Mouse (Mus musculus) midbrain, postnatal 0 days (tissue): ENCODE measurements around the gene Msh5. TPM values are rescaled to one million over a fixed set of nuclear protein-coding genes. Genes with fewer than 3 reads are reported as not detected.
"Not testable (repeated sequence)": the region's sequence is repeated elsewhere in the genome, so short reads cannot be mapped to it uniquely, and the experiment has no call there.

Experiments
- ATAC-seq: fragments of 200-750 bp; cut with Nextera tagmentation; 2 replicates; pipeline ENCODE4 v1.8.0; 2017; ENCODE audit warnings: moderate number of reproducible peaks, mild to moderate bottlenecking, moderate TSS enrichment, moderate library complexity; ENCODE audit not compliant: low FRiP score
- DNase-seq: peaks from one replicate; pipeline ENCODE4 v3.0.0-alpha.2; 2015; ENCODE audit warnings: low spot score
- H3K27ac ChIP-seq: fragments of 300-500 bp; sonication (generic); 2 replicates; pipeline ENCODE4 v1.5.1; 2014; ENCODE audit warnings: low read depth, mild to moderate bottlenecking, low read length, mixed read lengths
- H3K27me3 ChIP-seq: fragments of 300-500 bp; sonication (generic); 2 replicates; pipeline ENCODE4 v1.6.1; 2014; ENCODE audit warnings: low read length, control low read depth, mixed read lengths; ENCODE audit not compliant: insufficient read depth
- H3K36me3 ChIP-seq: fragments of 300-500 bp; sonication (generic); 2 replicates; pipeline ENCODE4 v1.6.1; 2014; ENCODE audit warnings: low read length, control low read depth, mixed read lengths; ENCODE audit not compliant: insufficient read depth
- H3K4me1 ChIP-seq: fragments of 300-500 bp; sonication (generic); 2 replicates; pipeline ENCODE4 v1.6.1; 2014; ENCODE audit warnings: mild to moderate bottlenecking, control low read depth, antibody characterized with exemption, low read length, mixed read lengths; ENCODE audit not compliant: insufficient read depth
- H3K4me2 ChIP-seq: fragments of 300-500 bp; sonication (generic); 2 replicates; pipeline ENCODE4 v1.6.1; 2014; ENCODE audit warnings: low read depth, mild to moderate bottlenecking, low read length, mixed read lengths; ENCODE audit not compliant: poor library complexity, severe bottlenecking
- H3K4me3 ChIP-seq: fragments of 300-500 bp; sonication (generic); 2 replicates; pipeline ENCODE4 v1.5.1; 2014; ENCODE audit warnings: low read depth, mild to moderate bottlenecking, low read length, moderate library complexity
- H3K9ac ChIP-seq: fragments of 300-500 bp; sonication (generic); replicated peaks from 2 replicates; pipeline ENCODE4 v1.6.1; 2014; ENCODE audit warnings: mild to moderate bottlenecking, low read length, moderate library complexity, mixed read lengths; ENCODE audit not compliant: poor library complexity, severe bottlenecking
- H3K9me3 ChIP-seq: fragments of 300-500 bp; sonication (generic); 2 replicates; pipeline ENCODE4 v1.6.1; 2016; ENCODE audit warnings: low read length, control low read depth
- CTCF ChIP-seq: IDR thresholded peaks from 2 replicates; pipeline ENCODE4 v1.5.1; 2016; ENCODE audit warnings: antibody characterized with exemption, mild to moderate bottlenecking
- WGBS: fragments of 180-500 bp; shearing (Covaris S2); extraction: QIAGEN DNeasy Blood & Tissue Kit; methylation state at CpG from one replicate; pipeline ENCODE4 v1.1.7; 2014; 5-methylcytosine and 5-hydroxymethylcytosine counted together
- polyA plus RNA-seq: library from polyadenylated mRNA; unstranded; fragments of >200 nt; fragmentation: Nextera tagmentation; extraction: Ambion mirVana; gene quantifications from 2 replicates; pipeline ENCODE4 v1.2.1, GENCODE M21; 2015
- total RNA-seq: library from RNA; depleted of rRNA; stranded (reverse); fragments of >200 nt; gene quantifications from 2 replicates; pipeline ENCODE4 v1.2.3, GENCODE M21; 2014

Msh5 gene
- total and polyA plus RNA-seq, 2 experiments from 2014 or later: 1.3 to 3.8 TPM

- ATAC-seq: no peak
- 90% methylated on average over 11 of the region's 11 CpGs for WGBS
These were observed 7.2 kb downstream of the Msh5 start for GRCm38 (mm10) chr17:35039121-35039873.

GRCm38 (mm10) chr17:35034896-35035295 lies 11.6 kb downstream of the Msh5 start:
- Histone ChIP-seq H3K9ac (no peak overlapping the region), H3K4me1 (no peaks in the 10 kb centered on the region), H3K4me3 (no peak overlapping the region), H3K36me3 (no peaks in the 10 kb centered on the region), H3K27me3 (no peaks in the 10 kb centered on the region), H3K4me2 (no peak overlapping the region), H3K27ac (no peak overlapping the region), H3K9me3 (no peaks in the 10 kb centered on the region)
- ATAC-seq (no peak), DNase-seq (no peak)
- 81% methylated on average over 6 of the region's 6 CpGs for WGBS
- no peak for TF ChIP-seq CTCF

More at GRCm38 (mm10) chr17:35039121-35039873, 7.2 kb downstream of the Msh5 start:
- no peaks in the 10 kb centered on the region for H3K36me3 ChIP-seq
- H3K9ac ChIP-seq: no peak overlapping the region
- no peaks in the 10 kb centered on the region for H3K4me1 ChIP-seq
- no peak overlapping the region for H3K27ac ChIP-seq
- no peak for TF ChIP-seq CTCF
- no peak overlapping the region for H3K4me2 ChIP-seq
- H3K27me3 ChIP-seq: no peaks in the 10 kb centered on the region
- no peaks in the 10 kb centered on the region for H3K9me3 ChIP-seq
- no peak for DNase-seq
- no peak overlapping the region for H3K4me3 ChIP-seq

- not testable (repeated sequence) for H3K27ac ChIP-seq, H3K4me1 ChIP-seq, H3K4me2 ChIP-seq, H3K36me3 ChIP-seq, H3K4me3 ChIP-seq, ATAC-seq, H3K9me3 ChIP-seq, H3K9ac ChIP-seq, H3K27me3 ChIP-seq, DNase-seq
- WGBS: 77% methylated on average over 1 of the region's 1 CpGs
These were observed 12.8 kb downstream of the Msh5 start for GRCm38 (mm10) chr17:35033703-35034102.

GRCm38 (mm10) chr17:35032323-35032870 lies 14.1 kb downstream of the Msh5 start:
- no peak for DNase-seq
- 75% methylated on average over 8 of the region's 8 CpGs for WGBS
- no peaks in the 10 kb centered on the region for H3K27me3 ChIP-seq
- H3K9me3 ChIP-seq: no peaks in the 10 kb centered on the region
- no peak for TF ChIP-seq CTCF
- no peak overlapping the region for H3K4me3 ChIP-seq
- no peaks in the 10 kb centered on the region for H3K36me3 ChIP-seq
- H3K4me1 ChIP-seq: no peaks in the 10 kb centered on the region
- no peak for ATAC-seq
- no peak overlapping the region for H3K4me2 ChIP-seq
- H3K27ac ChIP-seq: no peak overlapping the region
- no peak overlapping the region for H3K9ac ChIP-seq

- H3K27me3 ChIP-seq: no peaks in the 10 kb centered on the region
- TF ChIP-seq CTCF: no peak
- H3K4me2 ChIP-seq: no peak overlapping the region
- no peak for DNase-seq
- no peak overlapping the region for H3K4me3 ChIP-seq
- no peak for ATAC-seq
- H3K9ac ChIP-seq: no peak overlapping the region
- H3K36me3 ChIP-seq: no peaks in the 10 kb centered on the region
- H3K9me3 ChIP-seq: no peaks in the 10 kb centered on the region
- H3K27ac ChIP-seq: no peak overlapping the region
- WGBS: 91% methylated on average over 7 of the region's 7 CpGs
- H3K4me1 ChIP-seq: no peaks in the 10 kb centered on the region
These were observed 14.7 kb downstream of the Msh5 start for GRCm38 (mm10) chr17:35031880-35032279.

- TF ChIP-seq CTCF: no peak
- H3K27me3 ChIP-seq: no peaks in the 10 kb centered on the region
- no peak overlapping the region for H3K4me3 ChIP-seq
- H3K36me3 ChIP-seq: no peaks in the 10 kb centered on the region
- H3K4me1 ChIP-seq: no peaks in the 10 kb centered on the region
- H3K27ac ChIP-seq: no peak overlapping the region
- DNase-seq (no peak), ATAC-seq (no peak)
- H3K9me3 ChIP-seq: no peaks in the 10 kb centered on the region
- H3K9ac ChIP-seq: no peak overlapping the region
- WGBS: 90% methylated on average over 11 of the region's 11 CpGs
- H3K4me2 ChIP-seq: no peak overlapping the region
These were observed 15.3 kb downstream of the Msh5 start for GRCm38 (mm10) chr17:35031272-35031671.
